Mouse (Mus musculus) testis, adult 2 months (tissue): ENCODE measurements around the gene Myo6. TPM values are rescaled to one million over a fixed set of nuclear protein-coding genes. Genes with fewer than 3 reads are reported as not detected.

Experiments used
- H3K27ac ChIP-seq: fragments of 200-500 bp; 2 replicates; pipeline ENCODE4 v1.5.1; 2012; ENCODE audit warnings: low read depth, low read length; ENCODE audit not compliant: control insufficient read depth, insufficient read depth
- H3K27me3 ChIP-seq: fragments of 200-500 bp; 2 replicates; pipeline ENCODE4 v1.6.1; 2012; ENCODE audit warnings: mild to moderate bottlenecking, low read length, moderate library complexity; ENCODE audit not compliant: control insufficient read depth, insufficient read depth
- H3K36me3 ChIP-seq: fragments of 200-500 bp; 2 replicates; pipeline ENCODE4 v1.6.1; 2012; ENCODE audit warnings: mild to moderate bottlenecking, low read length; ENCODE audit not compliant: control insufficient read depth, insufficient read depth
- H3K4me1 ChIP-seq: fragments of 200-500 bp; 2 replicates; pipeline ENCODE4 v1.6.1; 2012; ENCODE audit warnings: low read length; ENCODE audit not compliant: control insufficient read depth, insufficient read depth
- H3K4me3 ChIP-seq: fragments of 200-500 bp; 2 replicates; pipeline ENCODE4 v1.5.1; 2012; ENCODE audit warnings: low read depth, mild to moderate bottlenecking, low read length, moderate library complexity, mixed read lengths; ENCODE audit not compliant: control insufficient read depth
- CTCF ChIP-seq: fragments of 200-500 bp; IDR thresholded peaks from 2 replicates; pipeline ENCODE4 v1.5.1; 2012; ENCODE audit warnings: low read depth, mild to moderate bottlenecking, inconsistent platforms, low read length, moderate library complexity; ENCODE audit not compliant: control insufficient read depth, insufficient read depth, insufficient replicate concordance
- POLR2A ChIP-seq: fragments of 200-500 bp; IDR thresholded peaks from 2 replicates; pipeline ENCODE4 v1.6.1; 2012; ENCODE audit warnings: low read depth, mild to moderate bottlenecking, inconsistent platforms, low read length, moderate library complexity; ENCODE audit not compliant: control insufficient read depth
- polyA plus RNA-seq: library from polyadenylated mRNA; depleted of rRNA; stranded (reverse); fragments of >200 nt; gene quantifications from 2 replicates; pipeline ENCODE4 v1.2.3, GENCODE M21; 2012

Gene Myo6
- polyA plus RNA-seq, 1 experiment = 6.7 TPM

DNA sequence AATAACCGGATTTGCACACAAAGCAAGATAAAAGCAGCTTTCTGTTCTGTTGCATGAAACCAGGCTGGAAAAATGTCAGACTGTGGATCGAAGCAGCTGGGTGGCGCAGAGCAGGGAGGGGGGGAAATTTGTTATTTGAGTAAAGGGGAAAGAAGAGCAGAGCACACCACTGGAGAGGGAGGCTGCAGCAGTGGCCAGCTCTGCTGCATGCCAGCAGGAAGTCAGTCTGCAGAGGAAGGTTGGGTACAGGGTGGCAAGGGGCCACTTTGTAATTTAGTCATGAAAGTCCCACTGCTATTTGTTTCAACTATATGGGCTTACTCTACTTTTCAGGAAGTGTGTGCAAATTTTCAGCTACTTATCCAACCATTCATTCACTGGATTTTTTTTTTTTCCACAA, 31.3 kb downstream of the Myo6 start:
- TF ChIP-seq POLR2A (no peak), CTCF (no peak)
- Histone ChIP-seq H3K27ac (no peak overlapping the region), H3K4me3 (no peak overlapping the region), H3K27me3 (no peaks in the 10 kb centered on the region), H3K4me1 (no peaks in the 10 kb centered on the region; the same call in 1 of the 2 replicates), H3K36me3 (no peaks in the 10 kb centered on the region)

- Histone ChIP-seq H3K27ac (no peak overlapping the region), H3K27me3 (no peaks in the 10 kb centered on the region)
These were observed 32.4 kb downstream of the Myo6 start for GRCm38 (mm10) chr9:80197233-80197632.

DNA sequence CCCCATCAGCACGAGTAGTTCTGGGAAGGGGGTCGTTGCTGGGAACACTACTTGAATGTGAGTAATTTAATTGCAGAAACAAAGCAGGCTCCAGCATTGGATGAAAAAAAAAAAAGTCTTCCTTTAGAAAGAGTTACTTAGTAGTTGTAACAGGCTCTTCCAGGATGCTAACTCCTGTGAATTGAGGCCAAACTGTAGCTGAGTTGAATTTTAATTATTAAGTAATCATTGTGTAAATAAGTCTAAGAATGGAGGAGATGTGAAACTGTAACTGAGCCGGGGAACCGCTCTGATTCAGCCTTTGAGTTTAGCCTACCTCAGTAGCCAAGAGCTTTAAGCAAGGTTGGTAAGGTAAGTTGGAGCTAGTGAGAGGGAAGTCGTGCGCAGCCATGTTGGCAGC, 36.0 kb downstream of the Myo6 start:
- Histone ChIP-seq H3K36me3 (no peaks in the 10 kb centered on the region), H3K4me1 (peaks cover 4% of the 10 kb centered on the region; the same call in 1 of the 2 replicates), H3K4me3 (no peak overlapping the region), H3K27ac (no peak overlapping the region), H3K27me3 (no peaks in the 10 kb centered on the region)
- TF ChIP-seq CTCF (no peak), POLR2A (no peak)

More at GRCm38 (mm10) chr9:80197233-80197632, 32.4 kb downstream of the Myo6 start:
- TF ChIP-seq POLR2A = no peak
- TF ChIP-seq CTCF = no peak
- no peaks in the 10 kb centered on the region; the same call in 1 of the 2 replicates for H3K4me1 ChIP-seq
- no peaks in the 10 kb centered on the region for H3K36me3 ChIP-seq
- no peak overlapping the region for H3K4me3 ChIP-seq

GRCm38 (mm10) chr9:80202374-80203060, 37.7 kb downstream of the Myo6 start:
- Histone ChIP-seq H3K27me3 (no peaks in the 10 kb centered on the region), H3K27ac (no peak overlapping the region), H3K4me3 (peak overlapping the region; percentile 2), H3K36me3 (no peaks in the 10 kb centered on the region), H3K4me1 (peaks cover 4% of the 10 kb centered on the region; the same call in 1 of the 2 replicates)
- TF ChIP-seq CTCF = no peak
- no peak for TF ChIP-seq POLR2A

DNA sequence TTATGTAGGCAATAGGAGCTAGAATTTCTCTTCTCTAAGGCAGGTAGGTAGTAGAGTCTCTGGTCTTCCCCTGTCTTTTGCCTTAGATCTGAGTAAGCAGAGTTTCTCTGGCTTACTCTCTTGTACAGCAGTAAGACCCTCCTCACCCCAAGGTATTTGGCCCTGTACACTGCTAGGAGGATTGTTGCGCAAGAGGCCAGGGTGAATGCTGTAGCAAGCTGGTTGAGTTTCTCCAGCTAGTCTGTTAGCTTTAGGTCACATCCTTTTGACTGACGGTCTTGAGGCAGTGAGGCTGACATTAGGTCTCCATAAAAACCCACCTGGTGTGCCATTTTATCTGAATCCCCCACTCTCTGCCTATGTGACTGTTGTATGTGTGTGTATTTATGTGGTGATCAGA, 43.9 kb downstream of the Myo6 start:
- Histone ChIP-seq H3K36me3 (no peaks in the 10 kb centered on the region), H3K4me3 (no peak overlapping the region), H3K27me3 (no peaks in the 10 kb centered on the region), H3K4me1 (no peaks in the 10 kb centered on the region), H3K27ac (no peak overlapping the region)
- TF ChIP-seq POLR2A = no peak
- no peak for TF ChIP-seq CTCF

GRCm38 (mm10) chr9:80209459-80209858, 44.6 kb downstream of the Myo6 start:
- H3K27me3 ChIP-seq = no peaks in the 10 kb centered on the region
- no peaks in the 10 kb centered on the region for H3K4me1 ChIP-seq
- no peak overlapping the region for H3K27ac ChIP-seq
- H3K36me3 ChIP-seq = no peaks in the 10 kb centered on the region
- no peak for TF ChIP-seq CTCF
- TF ChIP-seq POLR2A = no peak
- H3K4me3 ChIP-seq = no peak overlapping the region

- TF ChIP-seq POLR2A = no peak
- no peak for TF ChIP-seq CTCF
- H3K36me3 ChIP-seq = no peaks in the 10 kb centered on the region
- H3K27ac ChIP-seq = no peak overlapping the region
- H3K4me3 ChIP-seq = no peak overlapping the region
- no peaks in the 10 kb centered on the region for H3K4me1 ChIP-seq
- no peaks in the 10 kb centered on the region for H3K27me3 ChIP-seq
These were observed 45.3 kb downstream of the Myo6 start for GRCm38 (mm10) chr9:80210096-80210495.

DNA sequence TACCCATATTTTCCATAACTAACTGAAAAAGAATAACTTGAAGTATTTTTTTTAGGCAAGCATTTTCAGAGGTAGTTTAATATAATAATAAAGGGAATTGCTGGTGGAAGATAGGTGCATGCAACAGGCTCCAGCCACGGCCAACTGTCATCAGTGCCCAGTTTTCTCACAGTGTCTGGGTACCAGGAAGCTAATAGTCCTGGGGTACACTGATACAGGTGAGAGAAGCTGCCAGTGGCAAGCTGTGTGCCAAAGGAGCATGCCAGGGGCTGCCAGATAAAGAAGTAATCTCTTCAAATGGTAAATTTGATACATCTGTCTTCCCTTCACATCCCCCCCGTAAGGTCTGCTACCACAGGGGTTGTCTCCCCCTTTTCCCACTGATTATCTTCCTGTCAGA, 48.6 kb downstream of the Myo6 start:
- H3K27me3 ChIP-seq = no peaks in the 10 kb centered on the region
- no peak overlapping the region for H3K27ac ChIP-seq
- no peak overlapping the region for H3K4me3 ChIP-seq
- H3K36me3 ChIP-seq = no peaks in the 10 kb centered on the region
- TF ChIP-seq CTCF (no peak), POLR2A (no peak)
- H3K4me1 ChIP-seq = no peaks in the 10 kb centered on the region

- Histone ChIP-seq H3K36me3 (no peaks in the 10 kb centered on the region), H3K4me3 (no peak overlapping the region), H3K27ac (no peak overlapping the region), H3K4me1 (no peaks in the 10 kb centered on the region), H3K27me3 (no peaks in the 10 kb centered on the region)
- no peak for TF ChIP-seq CTCF
- no peak for TF ChIP-seq POLR2A
These were observed 50.7 kb downstream of the Myo6 start for GRCm38 (mm10) chr9:80215502-80215901.
